Mouse (Mus musculus) layer of hippocampus, adult 2 months (tissue): ENCODE results near the gene Akt1. TPM values are rescaled to one million over a fixed set of nuclear protein-coding genes. Genes with fewer than 3 reads are reported as not detected.

Experiments
- DNase-seq, 2 experiments: peaks; one replicate each; pipeline ENCODE4 v3.0.0; 2022; ENCODE audit warnings: low spot score in 2 of 2
- H3K27ac ChIP-seq: fragments of 200-600 bp; 2 replicates; pipeline ENCODE4 v1.8.1; 2022
- H3K4me3 ChIP-seq: fragments of 200-600 bp; 2 replicates; pipeline ENCODE4 v1.8.1; 2022; ENCODE audit warnings: mild to moderate bottlenecking
- CTCF ChIP-seq: fragments of 200-600 bp; conservative IDR thresholded peaks from 2 replicates; pipeline ENCODE4 v1.8.1; 2022; ENCODE audit warnings: antibody characterized with exemption, mild to moderate bottlenecking, moderate library complexity
- total RNA-seq, 2 experiments: library from RNA; stranded (reverse); gene quantifications; 2 replicates each; pipeline ENCODE4 v1.2.3; 2021

Akt1 gene
- total RNA-seq, 2 experiments from 2014 or later = 152 to 160 TPM

DNA sequence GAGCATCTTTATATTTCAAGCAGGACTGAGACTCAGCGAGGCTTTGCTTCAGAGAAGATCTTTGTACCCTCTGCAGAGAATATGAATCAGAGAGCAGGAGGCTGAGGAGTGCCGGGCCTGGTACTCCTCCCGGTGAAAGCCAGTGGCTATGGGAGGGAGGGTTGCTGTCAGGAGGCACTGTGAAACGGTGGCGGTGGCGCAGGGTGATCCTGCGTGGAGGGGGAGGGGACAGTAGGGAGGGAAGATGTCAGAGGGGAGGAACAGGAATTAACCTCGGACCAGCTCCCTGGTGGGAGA lies 32.8 kb upstream of the Akt1 start:
- no peak for DNase-seq
- H3K4me3 ChIP-seq = no peak overlapping the region
- no peak overlapping the region for H3K27ac ChIP-seq
- TF ChIP-seq CTCF = no peak

DNA sequence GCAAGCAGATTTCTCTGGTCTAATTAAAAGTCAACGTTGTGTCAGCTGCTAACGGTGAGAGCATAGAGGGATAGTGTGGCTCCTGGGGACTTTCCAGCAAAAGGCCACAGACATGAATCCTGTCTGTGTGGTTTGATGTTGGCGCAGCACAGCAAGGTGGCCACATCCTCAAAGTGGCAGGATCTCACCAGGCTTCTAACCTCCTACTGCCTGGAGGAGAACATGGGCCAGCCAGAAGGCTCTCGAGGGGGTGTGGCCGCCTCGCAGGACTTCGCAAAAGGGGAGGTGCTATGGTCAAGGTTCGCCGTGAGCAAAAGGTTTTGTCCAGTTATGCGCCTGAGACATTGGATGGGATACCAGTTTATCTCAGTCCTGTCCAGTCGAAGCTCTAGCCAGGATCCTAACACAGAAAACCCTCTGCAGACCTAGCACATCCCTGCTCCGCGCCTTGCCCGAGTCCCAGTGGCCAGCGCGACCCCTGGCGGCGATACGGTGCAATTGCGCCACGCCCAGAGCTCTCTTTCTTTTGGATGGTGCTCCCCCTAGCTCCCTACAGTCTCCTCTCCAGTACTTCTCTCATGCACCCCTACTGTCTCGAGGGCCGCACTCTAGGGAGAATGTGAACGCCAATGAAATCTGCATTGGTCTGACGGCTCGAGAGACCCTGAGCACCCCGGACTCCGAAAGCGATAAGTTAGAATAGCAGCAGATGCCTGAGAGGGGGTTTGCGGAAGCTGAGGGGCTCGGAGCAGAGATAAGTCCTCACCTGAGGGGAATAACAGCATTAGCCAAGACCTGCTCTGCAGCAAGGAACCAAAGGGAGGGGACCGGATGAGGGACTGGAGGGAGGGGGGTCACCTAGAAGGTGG lies 32.3 kb upstream of the Akt1 start:
- TF ChIP-seq CTCF = peak; percentile 100
- Histone ChIP-seq H3K4me3 (peak overlapping the region; percentile 30; the same call in 1 of the 2 replicates), H3K27ac (no peak overlapping the region)
- DNase-seq = peak; percentile 85 to 92

DNA sequence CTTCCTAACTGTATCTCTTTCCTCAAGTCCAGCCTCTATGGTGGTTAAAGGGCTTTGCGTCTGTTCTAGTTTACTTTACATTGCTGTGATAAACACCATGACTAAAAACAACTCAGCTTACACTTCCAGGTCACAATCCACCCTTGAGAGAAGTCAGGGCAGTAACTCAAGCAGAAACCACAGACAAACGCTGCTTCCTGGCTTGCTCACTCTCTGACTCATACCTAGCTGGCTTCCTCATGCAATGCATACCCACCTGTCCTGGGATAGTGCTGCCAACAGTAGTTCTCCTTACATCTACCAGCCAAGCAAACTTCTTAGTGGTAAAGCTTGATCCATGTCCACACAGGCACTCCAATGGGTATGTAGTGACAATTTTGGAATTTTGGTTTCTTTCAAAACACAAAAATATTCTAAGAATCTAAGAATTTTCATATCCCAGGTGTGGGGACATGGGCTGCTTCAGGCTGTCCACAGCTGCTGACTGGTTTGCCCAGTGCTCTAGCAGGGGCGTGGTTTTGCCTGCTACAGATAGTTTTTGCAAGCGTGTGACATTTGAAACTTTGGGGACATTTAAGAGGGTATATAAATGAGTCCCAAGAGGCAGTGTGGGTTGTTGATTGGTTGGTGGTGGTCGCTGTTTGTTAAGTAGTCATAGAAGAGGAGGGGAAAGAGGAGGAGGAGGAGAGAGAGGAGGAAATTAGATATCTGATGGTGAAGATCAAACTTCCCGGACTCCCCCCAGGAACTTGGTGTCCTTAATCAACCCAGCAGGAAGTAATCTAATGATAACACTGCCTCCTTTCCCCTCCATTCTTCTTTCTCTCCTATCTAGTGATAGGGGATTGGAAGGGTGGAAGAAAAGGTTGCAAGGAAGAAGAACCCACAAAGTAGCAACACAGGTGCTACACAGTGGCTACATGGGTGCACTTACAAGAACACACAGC lies 28.0 kb upstream of the Akt1 start:
- no peak overlapping the region for H3K27ac ChIP-seq
- no peak overlapping the region for H3K4me3 ChIP-seq
- DNase-seq = no peak
- TF ChIP-seq CTCF = no peak

DNA sequence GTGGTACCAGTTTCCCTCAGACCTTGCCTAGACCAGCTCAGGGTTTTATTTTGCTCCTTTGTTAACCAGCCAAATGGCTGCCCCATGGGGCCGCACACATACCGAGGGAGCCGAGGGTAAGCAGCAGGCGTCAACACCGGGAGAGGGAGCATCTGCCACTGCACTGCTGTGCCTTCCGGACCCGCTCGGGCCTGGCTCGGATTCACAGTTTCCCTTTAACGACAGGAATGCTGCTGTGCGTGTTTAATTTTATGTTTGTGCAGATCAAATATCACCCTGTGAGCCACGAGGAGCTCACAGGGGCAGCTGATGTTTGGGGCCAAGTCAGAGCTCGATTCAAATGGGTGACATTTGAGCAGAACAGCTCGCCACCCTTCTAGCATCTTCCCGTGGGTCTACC lies 25.8 kb upstream of the Akt1 start:
- no peak for TF ChIP-seq CTCF
- no peak for DNase-seq
- no peak overlapping the region for H3K4me3 ChIP-seq
- no peak overlapping the region for H3K27ac ChIP-seq

GRCm38 (mm10) chr12:112696806-112697425 lies 22.2 kb upstream of the Akt1 start:
- no peak for DNase-seq
- H3K4me3 ChIP-seq = no peak overlapping the region
- no peak for TF ChIP-seq CTCF
- no peak overlapping the region for H3K27ac ChIP-seq

- Histone ChIP-seq H3K4me3 (peak overlapping the region; percentile 99), H3K27ac (peak overlapping the region; percentile 97)
- no peak for DNase-seq
- TF ChIP-seq CTCF = no peak
Measured at GRCm38 (mm10) chr12:112694127-112694475, 19.4 kb upstream of the Akt1 start.

GRCm38 (mm10) chr12:112693185-112694126 lies 18.8 kb upstream of the Akt1 start:
- no peak for TF ChIP-seq CTCF
- peak; percentile 93 to 98 for DNase-seq
- H3K4me3 ChIP-seq = peak overlapping the region; percentile 99
- H3K27ac ChIP-seq = peak overlapping the region; percentile 97

DNA sequence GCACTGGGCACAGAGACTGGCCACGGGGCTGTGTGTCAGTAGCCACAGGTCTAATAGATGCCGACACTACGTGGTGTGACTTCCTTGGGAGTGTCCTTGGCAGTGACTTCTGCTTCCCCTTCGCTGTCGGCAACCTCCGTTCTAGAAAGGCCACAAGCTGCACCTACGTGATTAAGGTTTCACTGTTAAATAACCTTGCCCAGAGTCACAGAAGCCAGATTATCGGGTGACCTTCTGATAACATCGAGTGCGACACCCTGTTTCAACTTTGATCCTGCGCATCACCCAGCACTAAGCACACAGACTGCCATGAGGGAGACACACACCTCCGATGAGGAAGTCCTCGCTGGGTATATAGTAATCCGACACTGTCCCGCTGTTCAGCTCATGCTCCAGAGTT lies 13.8 kb upstream of the Akt1 start:
- DNase-seq = no peak
- no peak for TF ChIP-seq CTCF
- no peak overlapping the region for H3K27ac ChIP-seq
- H3K4me3 ChIP-seq = no peak overlapping the region

- Histone ChIP-seq H3K27ac (no peak overlapping the region), H3K4me3 (no peak overlapping the region)
- DNase-seq = peak in 1 of 2 experiments; percentile 51
- TF ChIP-seq CTCF = no peak
Measured at GRCm38 (mm10) chr12:112683351-112683750, 8.7 kb upstream of the Akt1 start.

DNA sequence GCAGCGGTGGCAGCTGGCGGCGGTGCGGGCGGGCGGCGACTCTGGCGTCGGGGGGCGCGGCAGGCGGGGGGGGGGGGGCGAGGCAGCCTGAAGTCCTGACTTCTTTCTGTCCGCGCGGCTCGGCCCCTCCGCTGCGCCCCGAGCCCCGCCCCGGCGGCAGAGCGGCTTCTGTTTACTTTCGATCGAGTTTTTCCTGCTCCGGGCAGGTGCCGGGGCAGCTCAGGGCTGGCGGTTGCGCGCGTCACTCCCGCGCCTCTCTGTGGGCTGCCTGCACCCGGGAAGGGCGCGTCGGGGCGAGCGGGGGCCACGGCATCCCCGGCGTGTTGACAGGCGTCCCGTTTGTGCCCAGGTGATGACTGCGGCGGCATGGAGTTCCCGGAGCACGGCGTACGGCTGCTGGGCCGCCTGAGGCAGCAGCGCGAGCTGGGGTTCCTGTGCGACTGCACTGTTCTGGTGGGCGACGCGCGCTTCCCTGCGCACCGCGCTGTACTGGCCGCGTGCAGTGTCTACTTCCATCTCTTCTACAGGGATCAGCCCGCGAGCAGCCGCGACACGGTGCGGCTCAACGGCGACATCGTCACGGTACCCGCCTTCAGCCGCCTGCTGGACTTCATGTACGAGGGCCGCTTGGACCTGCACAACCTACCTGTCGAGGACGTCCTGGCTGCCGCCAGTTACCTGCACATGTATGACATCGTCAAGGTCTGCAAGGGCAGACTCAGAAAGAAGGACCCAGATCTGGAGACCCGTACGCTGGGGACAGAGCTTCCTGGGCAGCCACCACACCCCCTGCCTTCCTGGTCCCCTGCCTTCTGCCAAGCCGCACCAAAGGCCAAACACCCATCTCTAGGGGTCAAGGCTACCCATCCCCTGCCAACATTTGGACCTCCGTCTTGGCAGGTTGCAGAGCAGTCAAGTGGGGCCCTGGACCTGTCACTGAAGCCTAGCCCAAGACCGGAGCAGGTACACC lies 4.6 kb upstream of the Akt1 start:
- no peak; the same call in 1 of the 2 replicates for TF ChIP-seq CTCF

DNA sequence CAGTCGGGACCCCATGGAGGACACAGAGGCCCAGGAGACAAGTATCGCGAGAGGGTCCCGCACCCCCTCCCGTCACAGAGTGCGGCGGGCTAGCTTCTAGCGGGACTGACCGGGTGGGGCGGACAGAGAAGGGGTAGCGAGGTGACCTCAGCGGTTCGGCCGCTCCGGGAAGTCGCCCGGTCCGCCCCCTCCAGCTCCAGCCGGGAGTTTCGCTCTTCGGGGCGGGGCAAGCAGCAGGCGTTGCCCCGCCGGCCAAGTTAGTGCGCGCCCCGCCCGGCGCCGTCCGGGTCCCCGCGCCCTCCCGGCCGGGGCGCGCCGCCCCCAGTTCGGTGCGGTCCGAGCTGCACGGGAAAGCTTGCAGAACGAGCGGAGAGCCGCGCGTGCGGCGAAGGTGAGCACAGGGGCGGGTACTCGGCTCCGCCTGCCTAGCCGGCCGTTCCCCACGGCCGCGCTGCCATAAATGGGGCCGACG lies 3.9 kb upstream of the Akt1 start, which contains the start of gene Zbtb42:
TSS of gene Zbtb42 (plus strand) at position 274 of the 472 bp plus-strand sequence.
- no peak for DNase-seq
- TF ChIP-seq CTCF = no peak
- no peak within 1 kb of the TSS for H3K27ac ChIP-seq
- H3K4me3 ChIP-seq = peak within 1 kb of the TSS; percentile 62

More for the DNA sequence above, 4.6 kb upstream of the Akt1 start:
- H3K4me3 ChIP-seq = peak overlapping the region; percentile 62
- H3K27ac ChIP-seq = no peak overlapping the region
- no peak for DNase-seq
